Mouse (Mus musculus) common myeloid progenitor, adult 5-6 weeks (primary cell): ENCODE data around the gene Calm1. TPM values are rescaled to one million over a fixed set of nuclear protein-coding genes. Genes with fewer than 3 reads are reported as not detected.
"Not testable (repeated sequence)": the region's sequence is repeated elsewhere in the genome, so short reads cannot be mapped to it uniquely, and the experiment has no call there.

Source experiments
- ATAC-seq: replicated peaks from 2 replicates; pipeline ENCODE4 v1.8.0; 2016; ENCODE audit warnings: low read depth, mild to moderate bottlenecking, moderate TSS enrichment, inconsistent platforms; ENCODE audit not compliant: poor library complexity, severe bottlenecking
- total RNA-seq: library from RNA; stranded (forward); fragments of 200-1000, 187-1606 nt; gene quantifications from 2 replicates; pipeline ENCODE4 v1.2.3, GENCODE M21; 2017

Calm1 gene
- 609 and 643 TPM in 2 replicates for total RNA-seq

DNA sequence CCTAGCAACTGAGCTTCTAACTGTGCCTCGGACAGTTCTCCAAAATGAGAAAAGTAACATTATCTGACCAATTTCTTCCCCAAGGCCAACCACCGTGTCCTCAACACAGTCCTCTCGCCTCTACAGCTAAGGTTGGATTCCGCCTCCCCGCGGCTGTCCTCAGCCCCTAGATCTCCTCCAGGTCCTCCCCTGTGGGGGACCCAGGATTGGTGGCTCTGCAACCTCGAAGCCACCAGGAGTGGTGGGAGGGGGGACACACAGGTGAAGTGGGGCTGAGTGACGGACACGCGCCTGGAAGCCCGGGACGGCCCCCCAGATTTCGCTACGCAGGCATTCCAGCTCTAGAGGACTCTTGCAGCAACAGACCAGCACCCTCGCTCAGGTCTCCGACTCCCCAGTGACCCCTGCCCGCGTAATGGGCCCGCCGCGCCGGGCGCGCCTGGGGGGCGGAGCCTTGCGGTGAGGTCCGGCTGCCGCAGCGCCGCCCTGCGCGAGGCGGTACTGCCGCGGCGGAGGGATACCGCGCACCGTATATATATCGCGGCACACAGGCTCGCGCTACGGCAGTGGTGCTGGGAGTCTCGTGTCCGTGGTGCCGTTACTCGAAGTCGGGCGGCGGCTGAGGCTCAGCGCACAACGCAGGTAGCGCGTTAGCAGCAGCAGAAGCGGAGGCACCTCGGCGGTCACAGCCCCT lies at the start of gene Calm1:
TSS of gene Calm1 (plus strand) at position 469 of the 694 bp plus-strand sequence.
- ATAC-seq, result peak; percentile 74

DNA sequence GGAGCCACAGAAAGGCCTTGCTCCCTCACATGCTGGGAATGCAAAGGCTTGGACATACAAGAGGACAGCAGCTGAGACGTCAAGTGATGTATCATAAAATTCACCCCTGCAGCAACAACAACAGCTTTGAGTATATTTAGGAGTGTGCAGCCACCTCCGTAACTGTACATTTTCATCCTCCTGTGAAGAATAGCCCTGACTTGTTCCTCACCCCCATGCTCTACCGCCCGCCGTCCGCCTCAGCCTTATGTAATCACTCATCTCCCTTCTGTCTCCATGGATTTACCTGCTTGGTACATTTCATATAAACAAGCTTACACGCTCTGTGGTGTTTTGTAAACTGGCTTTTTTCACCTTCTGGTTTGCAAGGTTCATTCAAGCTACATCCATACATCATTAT lies 46.8 kb upstream of the Calm1 start:
- no peak for ATAC-seq

- peak; percentile 100 for ATAC-seq
These were observed 39.8 kb upstream of the Calm1 start, which contains the start of gene Nrde2 for GRCm38 (mm10) chr12:100159261-100159975. Nrde2 (minus strand) TSS chr12:100159653.

DNA sequence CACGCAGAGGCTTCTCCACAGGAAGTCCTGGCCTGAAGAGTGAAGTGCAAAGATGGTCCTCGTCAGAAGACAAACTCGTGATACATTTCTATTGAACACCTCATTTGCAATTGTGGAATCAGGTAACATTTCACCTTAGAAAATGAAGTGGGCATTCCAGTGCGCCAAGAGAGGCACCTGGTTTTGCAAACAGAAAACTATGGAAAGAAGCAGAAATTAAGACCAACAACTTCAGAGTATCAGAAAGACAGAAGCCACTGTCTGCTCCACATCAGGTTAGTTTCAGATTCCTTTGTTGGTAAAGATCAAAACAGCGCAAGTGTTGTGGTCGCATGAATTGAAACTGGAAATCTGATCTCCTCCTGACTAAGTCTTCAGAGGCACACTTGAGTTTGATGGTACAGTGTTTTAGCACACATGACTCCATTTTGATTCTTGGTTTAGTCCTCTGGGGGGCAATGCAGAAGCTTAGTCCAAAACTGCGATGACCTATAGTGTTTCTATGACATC lies 34.2 kb upstream of the Calm1 start:
- no peak for ATAC-seq

DNA sequence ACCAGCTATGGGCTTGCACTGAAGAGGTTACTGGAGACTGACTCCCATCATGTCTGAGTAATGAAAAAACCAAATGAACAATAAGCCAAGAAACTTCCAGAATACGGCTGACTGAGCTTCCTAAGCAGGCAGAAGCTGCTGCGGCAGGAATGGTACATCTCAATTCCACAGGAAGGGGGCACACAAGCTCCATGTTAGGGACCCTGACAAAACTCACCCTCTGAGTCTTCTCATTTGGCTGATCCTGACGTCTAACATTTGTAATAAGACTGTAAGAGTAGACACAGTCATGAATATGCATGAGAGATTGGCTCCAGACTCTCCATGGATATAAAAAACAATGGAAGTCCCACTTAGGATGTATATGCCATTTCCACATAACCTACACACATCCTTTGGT lies 33.1 kb upstream of the Calm1 start:
- ATAC-seq, result peak; percentile 71

GRCm38 (mm10) chr12:100166939-100167338 lies 32.3 kb upstream of the Calm1 start:
- ATAC-seq, result no peak

DNA sequence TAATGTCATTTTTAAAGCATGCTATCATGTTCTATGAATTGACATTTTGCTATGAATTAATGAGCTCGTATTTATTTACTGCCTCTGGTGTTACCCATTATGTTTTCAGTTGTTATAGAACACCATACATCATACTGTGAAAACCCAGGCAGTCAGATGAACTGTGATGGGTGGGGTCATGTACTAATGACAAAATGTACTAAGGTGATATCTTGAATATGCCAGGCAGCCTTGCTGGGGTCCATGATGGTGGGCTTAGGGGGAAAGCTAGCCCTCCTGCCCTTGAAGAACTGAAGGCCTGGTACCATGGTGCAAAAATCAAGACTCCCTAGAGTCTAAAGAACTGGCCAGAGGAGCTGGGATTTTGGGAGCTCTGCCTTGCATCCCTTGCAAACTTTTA lies 31.7 kb upstream of the Calm1 start:
- ATAC-seq, result no peak

- peak; percentile 87 for ATAC-seq
These were observed 31.0 kb upstream of the Calm1 start for GRCm38 (mm10) chr12:100167931-100168871.

GRCm38 (mm10) chr12:100172481-100172880 lies 26.8 kb upstream of the Calm1 start:
- no peak for ATAC-seq

DNA sequence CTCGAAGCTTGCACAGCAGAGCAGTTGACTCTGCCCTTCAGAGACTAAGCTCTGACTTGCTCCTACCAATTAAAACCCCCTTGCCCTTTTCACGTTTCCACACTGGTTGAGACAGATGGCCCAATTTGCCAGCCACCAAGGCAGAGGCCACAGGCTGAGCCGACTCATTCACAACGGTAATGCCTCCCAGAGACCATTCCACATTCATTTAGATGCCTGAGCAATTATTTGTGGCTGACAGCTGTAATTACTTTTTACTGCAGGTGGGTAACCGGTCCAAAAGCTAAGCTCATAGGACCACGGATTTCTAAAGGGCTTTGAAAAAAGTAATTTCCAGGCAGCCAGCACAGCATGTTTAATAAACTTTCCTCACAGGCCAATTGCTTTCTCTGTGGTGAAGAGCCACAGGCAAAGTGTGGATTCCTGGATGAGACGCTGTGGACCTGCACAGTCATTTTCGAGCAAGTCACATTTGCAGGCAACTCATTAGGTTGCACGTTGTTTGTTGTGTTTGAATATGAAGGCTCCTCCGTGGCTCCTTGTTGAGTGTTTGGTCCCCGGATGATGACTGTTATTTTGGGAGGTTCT lies 22.7 kb upstream of the Calm1 start:
- no peak for ATAC-seq

GRCm38 (mm10) chr12:100178898-100179440 lies 20.3 kb upstream of the Calm1 start:
- no peak for ATAC-seq

DNA sequence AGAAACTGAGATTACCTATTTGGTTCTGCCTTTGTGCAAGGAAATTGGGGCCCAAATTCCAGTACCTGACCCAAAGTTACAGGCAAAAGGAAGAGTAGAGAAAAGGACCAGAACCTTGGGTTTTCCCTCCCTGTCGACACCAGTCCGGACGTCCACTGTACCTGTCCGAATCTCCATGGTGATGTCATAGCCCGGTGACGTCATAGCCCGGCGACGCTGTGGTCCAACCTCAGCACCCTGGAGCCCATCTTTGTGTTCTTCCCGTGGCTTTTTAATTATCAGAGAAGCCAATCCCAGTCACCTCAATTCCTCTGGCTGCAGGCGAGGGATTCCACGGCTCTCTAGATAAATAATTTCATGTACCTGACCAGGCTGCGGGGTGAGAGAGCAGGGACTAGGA lies 18.4 kb upstream of the Calm1 start:
- ATAC-seq, result no peak

DNA sequence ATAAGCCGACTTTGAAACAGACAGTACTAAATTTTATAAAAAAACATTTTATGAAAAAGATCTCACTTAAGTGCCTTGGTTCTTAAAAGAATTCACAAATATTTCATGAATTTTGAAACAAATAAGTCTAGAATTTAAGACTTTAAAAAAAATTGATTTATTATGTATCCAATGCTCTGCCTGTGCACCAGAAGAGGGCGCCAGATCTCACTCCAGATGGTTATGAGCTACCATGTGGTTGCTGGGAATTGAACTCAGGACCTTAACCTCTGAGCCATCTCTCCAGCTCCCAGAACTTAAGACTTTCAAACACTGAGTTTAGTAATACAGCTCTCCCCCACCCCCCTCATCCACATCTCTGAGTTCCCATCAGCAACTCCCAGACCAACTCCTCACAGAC lies 16.6 kb upstream of the Calm1 start:
- ATAC-seq, result no peak

- ATAC-seq, result peak; percentile 62
These were observed 15.3 kb upstream of the Calm1 start for GRCm38 (mm10) chr12:100183970-100184369.

- not testable (repeated sequence) for ATAC-seq
These were observed 14.3 kb upstream of the Calm1 start for GRCm38 (mm10) chr12:100184976-100185375.

DNA sequence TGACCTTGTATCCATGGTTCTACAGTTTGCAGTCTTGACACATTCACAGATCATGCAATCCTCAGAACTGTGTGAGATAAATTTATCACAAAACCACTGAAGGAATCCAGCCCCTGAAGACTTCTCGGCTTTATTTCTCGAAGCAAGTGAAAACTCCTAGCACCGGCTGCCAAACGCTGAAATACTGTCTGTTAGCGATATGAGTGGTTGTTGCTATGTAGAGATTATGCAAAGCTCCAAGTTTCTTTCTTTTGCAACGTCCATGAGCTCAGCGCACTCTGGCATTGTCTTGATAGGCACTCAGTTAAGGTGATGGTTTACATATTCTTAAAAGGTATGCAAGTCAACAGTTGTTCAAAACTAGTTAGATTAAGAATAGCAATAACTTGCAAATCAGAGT lies 13.3 kb upstream of the Calm1 start:
- no peak for ATAC-seq

- ATAC-seq, result no peak
These were observed 12.9 kb upstream of the Calm1 start for GRCm38 (mm10) chr12:100186376-100186775.

DNA sequence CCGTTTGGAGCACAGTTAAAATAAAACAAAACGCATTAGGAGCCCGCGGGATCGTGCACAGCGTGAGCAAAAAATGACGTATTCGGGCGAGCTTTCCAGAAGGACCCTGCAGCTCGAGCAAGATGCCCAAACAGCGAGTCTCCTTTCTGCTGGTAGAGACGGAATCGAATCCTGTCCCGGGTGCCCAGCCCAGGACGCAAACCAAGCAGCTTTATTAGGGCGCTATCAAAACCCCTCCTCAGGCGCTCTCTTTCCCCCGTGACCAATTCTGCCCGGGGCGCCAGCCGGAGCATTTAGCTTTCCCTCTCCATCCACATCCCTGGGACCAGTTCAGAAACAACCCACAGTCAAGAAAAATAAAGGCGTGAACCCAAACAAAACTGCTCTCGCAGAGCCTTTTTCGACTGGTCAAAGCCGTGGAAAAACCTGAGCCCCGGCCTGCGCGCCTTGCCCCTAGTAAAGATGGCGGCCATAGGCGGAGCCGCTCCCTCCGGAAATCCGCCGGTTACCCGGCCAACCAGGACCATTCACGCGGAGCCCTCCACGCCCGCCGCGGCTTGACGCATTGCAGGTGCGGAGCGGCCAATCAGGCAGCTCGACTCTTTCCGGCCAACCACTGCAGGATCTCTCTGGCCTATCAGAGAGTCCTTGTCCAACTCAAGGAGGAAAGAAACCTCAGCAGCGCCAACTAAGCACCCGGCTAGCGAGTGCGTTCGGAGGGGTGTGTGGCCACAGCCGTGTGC lies 12.1 kb upstream of the Calm1 start:
- peak; percentile 94 for ATAC-seq
